Mouse (Mus musculus) liver, embryonic 14.5 days (tissue): ENCODE data around the gene Rnf185. TPM values are rescaled to one million over a fixed set of nuclear protein-coding genes. Genes with fewer than 3 reads are reported as not detected.

Source experiments
- ATAC-seq: fragments of 200-750 bp; cut with Nextera tagmentation; 2 replicates; pipeline ENCODE4 v1.8.0; 2017; ENCODE audit warnings: moderate number of reproducible peaks, mild to moderate bottlenecking, moderate library complexity; ENCODE audit not compliant: insufficient read depth
- DNase-seq, 3 experiments: peaks; one replicate each; pipeline ENCODE4 v3.0.0-alpha.2; 2012 to 2013; ENCODE audit warnings: low read depth in 3 of 3, low spot score in 3 of 3
- H3K27ac ChIP-seq: fragments of 300-500 bp; sonication (generic); 2 replicates; pipeline ENCODE4 v1.5.1; 2014; ENCODE audit warnings: moderate library complexity, mild to moderate bottlenecking, control low read depth, inconsistent platforms
- H3K27me3 ChIP-seq: fragments of 300-500 bp; sonication (generic); 2 replicates; pipeline ENCODE4 v1.6.1; 2014; ENCODE audit warnings: mild to moderate bottlenecking, low read length, moderate library complexity; ENCODE audit not compliant: control insufficient read depth, insufficient read depth
- H3K36me3 ChIP-seq: fragments of 300-500 bp; sonication (generic); replicated peaks from 2 replicates; pipeline ENCODE4 v1.6.1; 2014; ENCODE audit warnings: low read depth; ENCODE audit not compliant: control insufficient read depth, insufficient read depth
- H3K4me1 ChIP-seq, 2 experiments: fragments of 200-500 bp in 1 of 2; fragments of 300-500 bp in 1 of 2; sonication (generic) in 1 of 2; replicated peaks; 2 replicates each; pipeline ENCODE4 v1.6.1; 2012 to 2014; ENCODE audit warnings: antibody characterized with exemption in 1 of 2, inconsistent platforms in 1 of 2, low read length in 1 of 2; ENCODE audit not compliant: control insufficient read depth in 2 of 2, insufficient read depth in 2 of 2
- H3K4me2 ChIP-seq: fragments of 300-500 bp; sonication (generic); 2 replicates; pipeline ENCODE4 v1.6.1; 2014; ENCODE audit warnings: low read depth, mild to moderate bottlenecking, control low read depth, moderate library complexity
- H3K4me3 ChIP-seq, 2 experiments: fragments of 200-500 bp in 1 of 2; fragments of 300-500 bp in 1 of 2; sonication (generic) in 1 of 2; 2 replicates each; pipeline ENCODE4 v1.5.1; 2012 to 2014; ENCODE audit warnings: low read depth in 2 of 2, low read length in 2 of 2, mild to moderate bottlenecking in 2 of 2, control low read depth in 1 of 2, inconsistent platforms in 1 of 2, moderate library complexity in 1 of 2; ENCODE audit not compliant: insufficient read depth in 1 of 2
- H3K9ac ChIP-seq: fragments of 300-500 bp; sonication (generic); replicated peaks from 2 replicates; pipeline ENCODE4 v1.6.1; 2014; ENCODE audit warnings: mild to moderate bottlenecking, control low read depth, moderate library complexity
- H3K9me3 ChIP-seq: fragments of 300-500 bp; sonication (generic); 2 replicates; pipeline ENCODE4 v1.6.1; 2016; ENCODE audit warnings: low read length, mixed read lengths; ENCODE audit not compliant: control insufficient read depth
- CTCF ChIP-seq: IDR thresholded peaks from 2 replicates; pipeline ENCODE4 v1.5.1; 2016; ENCODE audit warnings: antibody characterized with exemption, low read depth, control low read depth
- EP300 ChIP-seq: IDR thresholded peaks from 2 replicates; pipeline ENCODE4 v1.6.1; 2016; ENCODE audit warnings: antibody characterized with exemption, low read depth
- WGBS: fragments of 180-500 bp; shearing (Covaris S2); extraction: QIAGEN DNeasy Blood & Tissue Kit; methylation state at CpG from one replicate; pipeline ENCODE4 v1.1.7; 2014; ENCODE audit not compliant: insufficient replicate concordance; 5-methylcytosine and 5-hydroxymethylcytosine counted together
- polyA plus RNA-seq, 2 experiments: library from polyadenylated mRNA; depleted of rRNA in 1 of 2; stranded (reverse) in 1 of 2; unstranded in 1 of 2; fragments of >200 nt; fragmentation: Nextera tagmentation in 1 of 2; extraction: Ambion mirVana in 1 of 2; gene quantifications; 2 replicates each; pipeline versions ENCODE4 v1.2.1 to v1.2.3; 2012 to 2014

Gene Rnf185
- polyA plus RNA-seq, 2 experiments = 5.5 to 8.5 TPM

DNA sequence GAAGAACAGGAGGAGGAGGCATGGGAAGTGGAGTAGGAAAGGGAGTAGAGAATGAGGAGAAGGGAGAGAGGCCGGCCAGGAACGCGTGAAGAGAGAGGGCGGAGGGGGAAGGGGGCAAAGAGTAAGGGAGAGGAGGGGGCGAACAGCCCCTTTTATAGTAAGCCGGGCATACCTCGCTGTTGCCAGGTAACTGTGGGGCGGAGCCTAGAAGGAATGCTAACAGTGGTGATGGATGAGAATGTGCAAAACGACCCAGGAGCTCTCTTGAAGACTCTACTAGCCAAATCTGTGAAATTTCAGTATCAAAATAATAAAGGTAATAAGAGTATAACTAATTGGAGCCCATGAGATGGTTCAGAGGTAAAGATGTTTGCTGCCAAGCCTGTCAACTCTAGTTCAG lies 606 bp upstream of the Rnf185 start:
- peak overlapping the region; percentile 70 to 88 for H3K4me3 ChIP-seq
- peak overlapping the region; percentile 72 for H3K9ac ChIP-seq
- WGBS = 2% methylated on average over 9 of the region's 9 CpGs
- DNase-seq (no peak), ATAC-seq (peak; percentile 7; the same call in 1 of the 2 replicates)
- H3K27me3 ChIP-seq = no peaks in the 10 kb centered on the region
- peak overlapping the region; percentile 73 for H3K27ac ChIP-seq
- no peaks in the 10 kb centered on the region for H3K36me3 ChIP-seq
- H3K9me3 ChIP-seq = no peaks in the 10 kb centered on the region
- H3K4me2 ChIP-seq = peak overlapping the region; percentile 98
- TF ChIP-seq CTCF = no peak
- no peak for TF ChIP-seq EP300
- H3K4me1 ChIP-seq = peaks cover 4 to 16% of the 10 kb centered on the region in 2 experiments

DNA sequence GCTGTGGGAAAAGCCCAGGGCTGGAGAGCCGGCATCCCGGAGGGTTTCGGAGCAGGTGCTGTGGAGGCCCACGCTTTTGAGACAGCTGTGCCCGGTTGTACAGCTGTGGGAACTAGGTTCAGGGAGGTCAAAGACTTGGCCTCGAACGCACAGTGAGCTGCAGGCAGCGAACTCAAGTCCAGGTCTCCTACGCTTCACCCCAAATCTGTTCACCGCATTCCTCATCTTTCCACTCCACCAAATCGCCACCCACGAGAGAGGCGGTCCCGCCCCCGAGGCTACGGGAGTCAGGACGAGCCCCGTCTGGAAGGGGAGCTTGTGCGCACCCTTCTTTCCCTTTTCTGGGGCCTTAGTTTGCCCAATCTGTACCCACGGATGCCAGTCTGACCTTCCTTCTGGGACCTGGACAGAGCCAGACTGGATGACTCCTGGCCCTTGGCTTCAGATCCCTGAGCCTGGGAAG lies 431 bp downstream of the Rnf185 start:
- Histone ChIP-seq H3K9ac (peak overlapping the region; percentile 81), H3K27ac (peak overlapping the region; percentile 71), H3K36me3 (no peaks in the 10 kb centered on the region), H3K4me3 (peak overlapping the region; percentile 70 to 88), H3K27me3 (no peaks in the 10 kb centered on the region), H3K9me3 (no peaks in the 10 kb centered on the region), H3K4me2 (peak overlapping the region; percentile 98), H3K4me1 (peaks cover 4 to 12% of the 10 kb centered on the region in 2 experiments)
- no peak for TF ChIP-seq CTCF
- TF ChIP-seq EP300 = no peak
- WGBS = under 1% methylated on average over 20 of the region's 20 CpGs
- DNase-seq (peak in 1 of 3 experiments; percentile 32), ATAC-seq (peak; percentile 53)

DNA sequence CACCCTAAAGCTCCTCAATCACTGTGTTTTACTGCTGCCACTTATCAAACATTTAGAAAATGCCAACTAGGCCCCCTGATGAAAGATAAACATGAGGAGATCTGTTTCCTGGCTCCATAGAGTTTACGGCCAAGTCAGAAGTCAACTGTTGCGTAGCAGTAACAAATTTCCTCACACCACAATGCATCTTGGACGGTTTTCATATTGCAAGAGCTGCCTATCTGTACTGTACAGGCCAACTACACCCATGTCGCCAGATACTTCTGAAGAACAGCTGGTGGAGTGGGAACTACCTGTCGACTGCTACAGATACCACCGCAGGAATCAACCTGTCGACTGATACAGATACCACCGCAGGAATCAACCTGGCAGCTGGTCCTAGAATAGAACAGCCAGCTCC lies 7.3 kb downstream of the Rnf185 start:
- WGBS = 42% methylated on average over 8 of the region's 8 CpGs
- no peak for ATAC-seq
- no peaks in the 10 kb centered on the region for H3K27me3 ChIP-seq
- no peak overlapping the region for H3K4me3 ChIP-seq
- no peak overlapping the region for H3K4me2 ChIP-seq
- H3K9ac ChIP-seq = no peak overlapping the region
- no peak for DNase-seq
- 0 out of 4 replicates have a peak, but pooled peaks cover 0 to 3% of the 10 kb centered on the region in 2 experiments for H3K4me1 ChIP-seq
- H3K36me3 ChIP-seq = no peaks in the 10 kb centered on the region
- TF ChIP-seq EP300 (no peak; the same call in 1 of the 2 replicates), CTCF (no peak)
- H3K9me3 ChIP-seq = no peaks in the 10 kb centered on the region
- no peak overlapping the region for H3K27ac ChIP-seq

DNA sequence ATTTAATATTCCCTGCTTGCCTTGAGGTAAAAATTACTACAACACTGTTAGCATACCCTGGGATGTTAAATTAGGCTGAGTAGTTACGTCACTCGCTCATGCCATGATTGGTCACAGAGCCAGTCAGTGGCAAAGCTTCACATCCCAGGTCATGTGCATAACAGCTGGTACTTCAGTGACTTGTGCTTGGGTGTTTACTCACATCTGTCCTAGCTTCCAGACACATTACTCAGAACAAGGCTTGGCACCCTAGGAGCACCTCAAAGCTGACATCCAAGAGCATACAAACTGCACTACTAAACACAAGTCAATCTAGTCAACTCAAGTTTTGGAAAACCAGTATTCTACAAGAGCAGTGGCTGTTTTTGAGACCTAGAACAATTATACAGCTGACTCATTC lies 9.1 kb downstream of the Rnf185 start:
- Histone ChIP-seq H3K4me1 (0 out of 4 replicates have a peak, but pooled peaks cover 0 to 3% of the 10 kb centered on the region in 2 experiments), H3K9ac (no peak overlapping the region), H3K27ac (no peak overlapping the region), H3K27me3 (no peaks in the 10 kb centered on the region), H3K4me2 (no peak overlapping the region), H3K4me3 (no peak overlapping the region), H3K9me3 (no peaks in the 10 kb centered on the region), H3K36me3 (no peaks in the 10 kb centered on the region)
- ATAC-seq = no peak
- DNase-seq = no peak
- 81% methylated on average over 2 of the region's 2 CpGs for WGBS
- TF ChIP-seq EP300 (no peak), CTCF (no peak)

DNA sequence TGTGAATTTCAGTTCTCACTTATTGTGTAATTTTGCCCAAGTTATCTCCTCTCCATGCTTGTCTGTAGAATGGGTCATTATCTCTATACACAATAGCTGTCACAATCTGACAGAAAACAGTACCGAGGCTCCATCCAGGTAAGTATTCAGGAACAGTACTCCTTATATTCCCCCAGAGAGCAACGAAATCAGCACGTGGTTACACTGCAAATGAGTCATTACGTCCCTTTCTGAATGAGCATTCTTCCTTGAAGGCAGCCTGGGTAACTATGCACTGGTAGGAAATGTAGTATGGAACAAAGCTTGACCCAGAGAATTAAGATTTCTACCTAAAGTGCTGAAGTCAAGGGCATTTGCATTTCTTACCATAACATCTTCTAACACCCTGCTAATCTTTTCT lies 9.5 kb downstream of the Rnf185 start:
- no peaks in the 10 kb centered on the region for H3K9me3 ChIP-seq
- TF ChIP-seq EP300 (no peak), CTCF (no peak)
- DNase-seq (no peak), ATAC-seq (no peak)
- 46% methylated on average over 4 of the region's 4 CpGs for WGBS
- no peak overlapping the region for H3K27ac ChIP-seq
- H3K4me2 ChIP-seq = no peak overlapping the region
- no peaks in the 10 kb centered on the region for H3K36me3 ChIP-seq
- H3K27me3 ChIP-seq = no peaks in the 10 kb centered on the region
- H3K4me3 ChIP-seq = no peak overlapping the region
- H3K4me1 ChIP-seq = 0 out of 4 replicates have a peak, but pooled peaks cover 0 to 3% of the 10 kb centered on the region in 2 experiments
- no peak overlapping the region for H3K9ac ChIP-seq
